8 mouse cellular contexts compared by ENCODE assay signal in the genomic region with DNA sequence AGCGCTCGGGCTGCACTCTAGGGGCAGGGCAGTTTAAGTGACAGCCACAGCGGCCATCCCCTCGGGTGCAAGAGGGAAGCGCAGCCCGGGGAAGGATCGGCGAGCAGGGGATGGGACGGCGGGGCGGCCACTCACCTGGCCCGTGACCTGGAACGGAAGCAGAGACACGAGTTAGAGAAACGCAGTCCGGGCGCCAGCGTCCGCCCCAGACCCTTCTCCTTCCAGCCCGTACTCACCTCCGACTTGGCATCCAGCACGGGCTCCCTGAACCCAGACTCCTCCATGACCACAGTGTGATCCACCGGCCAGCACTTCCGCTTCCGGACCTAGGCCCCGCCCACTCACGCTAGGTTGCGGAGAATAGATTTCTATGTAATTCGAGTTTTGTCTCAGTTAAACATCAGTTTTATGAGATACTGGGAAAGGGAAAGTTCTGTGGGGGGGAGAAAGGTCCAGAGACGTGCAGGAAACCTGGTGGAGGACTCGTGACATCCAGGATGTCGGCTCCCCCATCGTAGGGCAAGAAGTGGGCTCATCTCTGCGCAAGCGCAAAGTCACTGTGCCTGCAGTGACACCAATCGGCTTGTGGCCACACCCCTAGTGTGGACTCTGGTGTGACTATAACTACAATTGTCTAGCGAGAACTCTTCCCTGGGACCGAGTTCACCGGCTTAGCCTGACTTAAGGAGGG. TPM values are rescaled to one million over a fixed set of nuclear protein-coding genes. Genes with fewer than 3 reads are reported as not detected.
DNase-seq lines count a peak whose midpoint lies in the region; ATAC-seq and TF ChIP-seq lines count a peak whose summit lies in the region.

A gene (minus strand): TSS at position 534 of the 691 bp plus-strand sequence.

- under 1% methylated on average over 38 of the region's 39 CpGs for WGBS in heart, embryonic 11.5 days (ENCODE audit: insufficient replicate concordance)
- under 1% methylated on average over 39 of the region's 39 CpGs for WGBS in kidney, embryonic 16.5 days
- under 1% methylated on average over 39 of the region's 39 CpGs for WGBS in liver, adult 2 months

- ATAC-seq in erythroblast, adult 5-6 weeks (replicated peaks; ENCODE audit: low FRiP score, poor library complexity, severe bottlenecking), result peak; percentile 99
- peak; percentile 95 for ATAC-seq in heart, embryonic 11.5 days (replicated peaks; ENCODE audit: insufficient number of reproducible peaks, low FRiP score, low TSS enrichment)
- ATAC-seq in kidney, embryonic 16.5 days (ENCODE audit: low FRiP score, low TSS enrichment), result peak; percentile 99

- no peaks in the 10 kb centered on the region for H3K9me3 ChIP-seq in heart, embryonic 11.5 days (replicated peaks; ENCODE audit: control insufficient read depth, low read length)
- H3K9me3 ChIP-seq in kidney, embryonic 16.5 days (ENCODE audit: low read length), result no peaks in the 10 kb centered on the region

- no peaks in the 10 kb centered on the region for H3K27me3 ChIP-seq in heart, embryonic 11.5 days (ENCODE audit: control insufficient read depth, insufficient read depth, low read length)
- no peaks in the 10 kb centered on the region for H3K27me3 ChIP-seq in kidney, embryonic 16.5 days (ENCODE audit: insufficient read depth, low read length)
- no peaks in the 10 kb centered on the region for H3K27me3 ChIP-seq in liver, adult 2 months (ENCODE audit: control insufficient read depth, insufficient read depth, low read length)
- no peaks in the 10 kb centered on the region for H3K27me3 ChIP-seq in myocyte (ENCODE audit: control insufficient read depth, insufficient read depth, insufficient read length)
- H3K27me3 ChIP-seq in splenic B cell, adult 2 months (ENCODE audit: control insufficient read depth, insufficient read depth, low read length, poor library complexity, severe bottlenecking), result no peaks in the 10 kb centered on the region

- H3K9ac ChIP-seq in heart, embryonic 11.5 days (ENCODE audit: low read depth, low read length), result peak within 1 kb of the TSS; percentile 82
- peak within 1 kb of the TSS; percentile 84 for H3K9ac ChIP-seq in kidney, embryonic 16.5 days (replicated peaks; ENCODE audit: low read length)
- peak within 1 kb of the TSS; percentile 79 for H3K9ac ChIP-seq in liver, adult 2 months (ENCODE audit: low read depth, low read length)

- peak; percentile 90 to 91 for DNase-seq in B cell, adult 2 months
- DNase-seq in brain, adult 2 months (ENCODE audit: low read depth, low spot score), result peak; percentile 98
- peak; percentile 90 for DNase-seq in liver, adult 2 months (ENCODE audit: extremely low read depth, low read depth, low spot score)
- peak; percentile 94 for DNase-seq in splenic B cell, adult 2 months (ENCODE audit: low read depth, low spot score)

- no peaks in the 10 kb centered on the region for H3K4me1 ChIP-seq in heart, embryonic 11.5 days (ENCODE audit: control insufficient read depth, insufficient read depth, low read length)
- H3K4me1 ChIP-seq in kidney, embryonic 16.5 days (ENCODE audit: insufficient read depth, low read length), result peaks cover 6% of the 10 kb centered on the region
- no peaks in the 10 kb centered on the region for H3K4me1 ChIP-seq in liver, adult 2 months (ENCODE audit: control insufficient read depth, insufficient read depth, low read length)

- TF ChIP-seq POLR2A in liver, adult 2 months (IDR thresholded peaks at IDR 0.05; ENCODE audit: extremely low read depth, insufficient read depth, low read length), result peak; percentile 86
- TF ChIP-seq POLR2A in myocyte (IDR thresholded peaks at IDR 0.05; ENCODE audit: insufficient read length, low read depth), result peak; percentile 88

- peak within 1 kb of the TSS; percentile 65 for H3ac ChIP-seq in myocyte (ENCODE audit: control insufficient read depth, insufficient read length)

- peak within 1 kb of the TSS; percentile 64 for H3K27ac ChIP-seq in heart, embryonic 11.5 days (ENCODE audit: low read depth, low read length)
- H3K27ac ChIP-seq in kidney, embryonic 16.5 days (ENCODE audit: low read length), result peak within 1 kb of the TSS; percentile 90
- peak within 1 kb of the TSS; percentile 68 for H3K27ac ChIP-seq in liver, adult 2 months (replicated peaks; ENCODE audit: insufficient read depth, low read depth, low read length)

- peak within 1 kb of the TSS; percentile 66 for H3K4me2 ChIP-seq in heart, embryonic 11.5 days
- peak within 1 kb of the TSS; percentile 91 for H3K4me2 ChIP-seq in kidney, embryonic 16.5 days (replicated peaks; ENCODE audit: low read depth, low read length)
- H3K4me2 ChIP-seq in myocyte (ENCODE audit: low read depth), result peak within 1 kb of the TSS; percentile 88

- no peaks in the 10 kb centered on the region for H3K79me2 ChIP-seq in liver, adult 2 months (ENCODE audit: control insufficient read depth, insufficient read depth, low read length)
- H3K79me2 ChIP-seq in myocyte (ENCODE audit: control insufficient read depth, insufficient read depth), result peaks cover 14% of the 10 kb centered on the region

- no peak for TF ChIP-seq CTCF in liver, adult 2 months (IDR thresholded peaks at IDR 0.05; ENCODE audit: low read depth, low read length)

- H3K36me3 ChIP-seq in heart, embryonic 11.5 days (ENCODE audit: control insufficient read depth, insufficient read depth, low read length), result no peaks in the 10 kb centered on the region
- H3K36me3 ChIP-seq in kidney, embryonic 16.5 days (ENCODE audit: insufficient read depth, low read length), result peaks cover 4% of the 10 kb centered on the region; the same call in 1 of the 2 replicates
- no peaks in the 10 kb centered on the region; the same call in 1 of the 2 replicates for H3K36me3 ChIP-seq in liver, adult 2 months (ENCODE audit: control insufficient read depth, insufficient read depth, low read length)
- peaks cover under 1% of the 10 kb centered on the region for H3K36me3 ChIP-seq in myocyte (ENCODE audit: control insufficient read depth, insufficient read depth)
- no peaks in the 10 kb centered on the region for H3K36me3 ChIP-seq in splenic B cell, adult 2 months (ENCODE audit: control insufficient read depth, insufficient read depth, low read length, poor library complexity, severe bottlenecking)

- H3K4me3 ChIP-seq in heart, embryonic 11.5 days (ENCODE audit: low read depth, low read length), result peak within 1 kb of the TSS; percentile 76
- H3K4me3 ChIP-seq in kidney, embryonic 16.5 days (ENCODE audit: low read length), result peak within 1 kb of the TSS; percentile 91
- H3K4me3 ChIP-seq in liver, adult 2 months (ENCODE audit: insufficient read depth, low read depth, low read length), result peak within 1 kb of the TSS; percentile 78
- peak within 1 kb of the TSS; percentile 76 for H3K4me3 ChIP-seq in myocyte

TF ChIP-seq in myocyte, 11 proteins besides CTCF, POLR2A, EP300 and RAD21:
- TF ChIP-seq CEBPB (IDR thresholded peaks at IDR 0.05; ENCODE audit: insufficient read depth, poor library complexity, severe bottlenecking) (no peak), POLR2AphosphoS2 (IDR thresholded peaks at IDR 0.05; ENCODE audit: insufficient read length, low read depth) (peak; percentile 80), MAX (IDR thresholded peaks at IDR 0.05; ENCODE audit: low read depth) (no peak), E2F4 (IDR thresholded peaks at IDR 0.05; ENCODE audit: insufficient read depth) (no peak), MYOD1 (IDR thresholded peaks at IDR 0.05; ENCODE audit: control insufficient read depth in 1 of 3, insufficient read length in 2 of 3, low read depth in 2 of 3) (peak in 1 of 3 experiments; percentile 29), SRF (IDR thresholded peaks at IDR 0.05; ENCODE audit: control insufficient read depth, insufficient read length, low read depth) (peak; percentile 24), USF1 (IDR thresholded peaks at IDR 0.05; ENCODE audit: low read depth) (peak; percentile 16)

RNA-seq across cellular contexts. Expression of the gene that starts here (rescaled TPM):
- total RNA-seq in erythroblast, adult 5-6 weeks (2015; ENCODE audit: low replicate concordance), result 14.4 and 17.9 TPM in 2 replicates
- 2.2 and 6.2 TPM in 2 replicates for total RNA-seq in erythroblast, adult 5-6 weeks (2017; ENCODE audit: low replicate concordance)
- 81.7 and 91.3 TPM in 2 replicates for polyA plus RNA-seq in heart, embryonic 11.5 days (2014; fragmentation: Nextera tagmentation; extraction: Ambion mirVana)
- polyA plus RNA-seq in kidney, embryonic 16.5 days (2015; fragmentation: Nextera tagmentation; extraction: Ambion mirVana), result 94.7 and 97.1 TPM in 2 replicates
- 43.2 and 43.6 TPM in 2 replicates for total RNA-seq in liver, adult 2 months (2014; rRNA removed)
- 20.7 and 26.7 TPM in 2 replicates for polyA plus RNA-seq in liver, adult 2 months (2012; rRNA removed)
- 39.0 TPM for polyA plus RNA-seq in myocyte (2012; fragmentation: generic; extraction: Trizol)

Comparison
In these comparisons a context has a peak if more than half of its experiments do, and no peak if none do; other contexts are left out.
1. Peak in every context shown above with its lines: DNase-seq, ATAC-seq, H3K4me3 ChIP-seq and H3K27ac ChIP-seq.